Mouse (Mus musculus): ENCODE data around the gene Ppfibp1. TPM values are rescaled to one million over a fixed set of nuclear protein-coding genes. Genes with fewer than 3 reads are reported as not detected.
"Not testable (repeated sequence)": the region's sequence is repeated elsewhere in the genome, so short reads cannot be mapped to it uniquely, and the experiment has no call there.

Ppfibp1 gene
- polyA plus RNA-seq, 2 experiments, result 46.3 to 59.7 TPM

- Histone ChIP-seq H3K4me1 (ENCODE audit: control insufficient read depth, insufficient read depth, low read length) (0 out of 2 replicates have a peak, but pooled peaks cover 3% of the 10 kb centered on the region), H3K4me2 (replicated peaks; ENCODE audit: low read depth, low read length, severe bottlenecking) (no peak overlapping the region), H3K36me3 (ENCODE audit: control insufficient read depth, insufficient read depth, low read length) (no peaks in the 10 kb centered on the region), H3K4me3 (replicated peaks; ENCODE audit: low read length) (no peak overlapping the region), H3K9ac (ENCODE audit: low read depth, low read length, severe bottlenecking) (no peak overlapping the region), H3K27me3 (ENCODE audit: control insufficient read depth, insufficient read depth, low read length) (no peaks in the 10 kb centered on the region), H3K9me3 (ENCODE audit: control insufficient read depth, low read length) (no peaks in the 10 kb centered on the region), H3K27ac (replicated peaks; ENCODE audit: low read depth, low read length) (no peak overlapping the region)
- WGBS, result 92% methylated on average over 2 of the region's 2 CpGs
- ATAC-seq (ENCODE audit: low FRiP score, low read depth) (no peak), DNase-seq (ENCODE audit: low spot score) (no peak)
- no peak for TF ChIP-seq POLR2A (IDR thresholded peaks at IDR 0.05; ENCODE audit: borderline replicate concordance, extremely low read depth, insufficient read depth, insufficient read length)
Measured at GRCm38 (mm10) chr6:146857386-146857785, 30.9 kb upstream of the Ppfibp1 start.

GRCm38 (mm10) chr6:146863154-146863553 lies 25.1 kb upstream of the Ppfibp1 start:
- DNase-seq (ENCODE audit: low spot score) (no peak), ATAC-seq (ENCODE audit: low FRiP score, low read depth) (no peak)
- H3K9ac ChIP-seq (ENCODE audit: low read depth, low read length, severe bottlenecking), result no peak overlapping the region
- H3K27ac ChIP-seq (replicated peaks; ENCODE audit: low read depth, low read length), result no peak overlapping the region
- no peak overlapping the region for H3K4me3 ChIP-seq (replicated peaks; ENCODE audit: low read length)
- H3K27me3 ChIP-seq (ENCODE audit: control insufficient read depth, insufficient read depth, low read length), result no peaks in the 10 kb centered on the region
- 97% methylated on average over 2 of the region's 2 CpGs for WGBS
- H3K9me3 ChIP-seq (ENCODE audit: control insufficient read depth, low read length), result no peaks in the 10 kb centered on the region
- no peaks in the 10 kb centered on the region for H3K36me3 ChIP-seq (ENCODE audit: control insufficient read depth, insufficient read depth, low read length)
- no peak overlapping the region for H3K4me2 ChIP-seq (replicated peaks; ENCODE audit: low read depth, low read length, severe bottlenecking)
- H3K4me1 ChIP-seq (ENCODE audit: control insufficient read depth, insufficient read depth, low read length), result no peaks in the 10 kb centered on the region
- no peak for TF ChIP-seq POLR2A (IDR thresholded peaks at IDR 0.05; ENCODE audit: borderline replicate concordance, extremely low read depth, insufficient read depth, insufficient read length)

- not testable (repeated sequence) for H3K4me3 ChIP-seq (replicated peaks; ENCODE audit: low read length); H3K9ac ChIP-seq (ENCODE audit: low read depth, low read length, severe bottlenecking); H3K27ac ChIP-seq (replicated peaks; ENCODE audit: low read depth, low read length); H3K36me3 ChIP-seq (ENCODE audit: control insufficient read depth, insufficient read depth, low read length); H3K9me3 ChIP-seq (ENCODE audit: control insufficient read depth, low read length); H3K4me1 ChIP-seq (ENCODE audit: control insufficient read depth, insufficient read depth, low read length); H3K4me2 ChIP-seq (replicated peaks; ENCODE audit: low read depth, low read length, severe bottlenecking); H3K27me3 ChIP-seq (ENCODE audit: control insufficient read depth, insufficient read depth, low read length); DNase-seq (ENCODE audit: low spot score); ATAC-seq (ENCODE audit: low FRiP score, low read depth)
- 97% methylated on average over 4 of the region's 5 CpGs for WGBS
Measured at GRCm38 (mm10) chr6:146864370-146864769, 23.9 kb upstream of the Ppfibp1 start.

- H3K27me3 ChIP-seq (ENCODE audit: control insufficient read depth, insufficient read depth, low read length), result no peaks in the 10 kb centered on the region
- H3K4me1 ChIP-seq (ENCODE audit: control insufficient read depth, insufficient read depth, low read length), result no peaks in the 10 kb centered on the region
- DNase-seq (ENCODE audit: low spot score) (no peak), ATAC-seq (ENCODE audit: low FRiP score, low read depth) (no peak)
- no peak overlapping the region for H3K4me2 ChIP-seq (replicated peaks; ENCODE audit: low read depth, low read length, severe bottlenecking)
- no peak overlapping the region for H3K9ac ChIP-seq (ENCODE audit: low read depth, low read length, severe bottlenecking)
- no peaks in the 10 kb centered on the region for H3K9me3 ChIP-seq (ENCODE audit: control insufficient read depth, low read length)
- no peaks in the 10 kb centered on the region for H3K36me3 ChIP-seq (ENCODE audit: control insufficient read depth, insufficient read depth, low read length)
- H3K27ac ChIP-seq (replicated peaks; ENCODE audit: low read depth, low read length), result no peak overlapping the region
- no peak overlapping the region for H3K4me3 ChIP-seq (replicated peaks; ENCODE audit: low read length)
- no peak for TF ChIP-seq POLR2A (IDR thresholded peaks at IDR 0.05; ENCODE audit: borderline replicate concordance, extremely low read depth, insufficient read depth, insufficient read length)
- WGBS, result 84% methylated on average over 4 of the region's 4 CpGs
Measured at GRCm38 (mm10) chr6:146865701-146866100, 22.6 kb upstream of the Ppfibp1 start.

GRCm38 (mm10) chr6:146871975-146872374 lies 16.3 kb upstream of the Ppfibp1 start:
- Histone ChIP-seq H3K36me3 (ENCODE audit: control insufficient read depth, insufficient read depth, low read length) (no peaks in the 10 kb centered on the region), H3K4me2 (replicated peaks; ENCODE audit: low read depth, low read length, severe bottlenecking) (no peak overlapping the region), H3K27ac (replicated peaks; ENCODE audit: low read depth, low read length) (no peak overlapping the region), H3K9ac (ENCODE audit: low read depth, low read length, severe bottlenecking) (no peak overlapping the region), H3K9me3 (ENCODE audit: control insufficient read depth, low read length) (peaks cover 4% of the 10 kb centered on the region), H3K27me3 (ENCODE audit: control insufficient read depth, insufficient read depth, low read length) (no peaks in the 10 kb centered on the region), H3K4me3 (replicated peaks; ENCODE audit: low read length) (no peak overlapping the region), H3K4me1 (ENCODE audit: control insufficient read depth, insufficient read depth, low read length) (no peaks in the 10 kb centered on the region)
- DNase-seq (ENCODE audit: low spot score), result no peak
- TF ChIP-seq POLR2A (IDR thresholded peaks at IDR 0.05; ENCODE audit: borderline replicate concordance, extremely low read depth, insufficient read depth, insufficient read length), result no peak
- 85% methylated on average over 4 of the region's 4 CpGs for WGBS
- ATAC-seq (ENCODE audit: low FRiP score, low read depth), result no peak

- no peak for ATAC-seq (ENCODE audit: low FRiP score, low read depth)
- no peak for TF ChIP-seq POLR2A (IDR thresholded peaks at IDR 0.05; ENCODE audit: borderline replicate concordance, extremely low read depth, insufficient read depth, insufficient read length)
- Histone ChIP-seq H3K4me2 (replicated peaks; ENCODE audit: low read depth, low read length, severe bottlenecking) (no peak overlapping the region), H3K36me3 (ENCODE audit: control insufficient read depth, insufficient read depth, low read length) (no peaks in the 10 kb centered on the region), H3K4me3 (replicated peaks; ENCODE audit: low read length) (no peak overlapping the region), H3K4me1 (ENCODE audit: control insufficient read depth, insufficient read depth, low read length) (no peaks in the 10 kb centered on the region), H3K27ac (replicated peaks; ENCODE audit: low read depth, low read length) (no peak overlapping the region), H3K27me3 (ENCODE audit: control insufficient read depth, insufficient read depth, low read length) (no peaks in the 10 kb centered on the region), H3K9ac (ENCODE audit: low read depth, low read length, severe bottlenecking) (no peak overlapping the region), H3K9me3 (ENCODE audit: control insufficient read depth, low read length) (peaks cover 6% of the 10 kb centered on the region)
- no peak for DNase-seq (ENCODE audit: low spot score)
- 76% methylated on average over 6 of the region's 6 CpGs for WGBS
Measured at GRCm38 (mm10) chr6:146874415-146874814, 13.9 kb upstream of the Ppfibp1 start.

Measured in limb, embryonic 14.5 days (tissue).